Mouse (Mus musculus): ENCODE results near the gene Sec1.

Sec1 gene

GRCm38 (mm10) chr7:45641391-45642040, 52.7 kb downstream of the Sec1 start:
- no peak for DNase-seq (ENCODE audit: low read depth)

- no peak for DNase-seq (ENCODE audit: low read depth)
Observed at GRCm38 (mm10) chr7:45640191-45640957, 53.8 kb downstream of the Sec1 start.

- no peak for DNase-seq (ENCODE audit: low read depth)
Observed at GRCm38 (mm10) chr7:45639561-45640027, 54.6 kb downstream of the Sec1 start, which contains the start of gene Mamstr. Mamstr (plus strand) TSS chr7:45639977.

GRCm38 (mm10) chr7:45638623-45639401, 55.4 kb downstream of the Sec1 start:
- DNase-seq (ENCODE audit: low read depth) = no peak

GRCm38 (mm10) chr7:45637710-45638109, 56.5 kb downstream of the Sec1 start:
- DNase-seq (ENCODE audit: low read depth) = no peak

GRCm38 (mm10) chr7:45635711-45636688, 58.2 kb downstream of the Sec1 start:
- DNase-seq (ENCODE audit: low read depth) = no peak

GRCm38 (mm10) chr7:45634946-45635681, 59.1 kb downstream of the Sec1 start:
- peak; percentile 50 for DNase-seq (ENCODE audit: low read depth)

GRCm38 (mm10) chr7:45632499-45632898, 61.7 kb downstream of the Sec1 start:
- no peak for DNase-seq (ENCODE audit: low read depth)

GRCm38 (mm10) chr7:45630064-45630907, 63.9 kb downstream of the Sec1 start:
- no peak for DNase-seq (ENCODE audit: low read depth)

- peak; percentile 83 for DNase-seq (ENCODE audit: low read depth)
Observed at GRCm38 (mm10) chr7:45628364-45629294, 65.6 kb downstream of the Sec1 start.
